Mouse (Mus musculus): ENCODE measurements at regions not wholly inside any gene's neighbourhood (a gene's known extent, or its start where the extent isn't known, plus 50 kb on each side); places are given as distances from the start of the nearest gene placed in this dataset.
"Not testable (repeated sequence)": the region's sequence is repeated elsewhere in the genome, so short reads cannot be mapped to it uniquely, and the experiment has no call there.

GRCm38 (mm10) chr4:124368085-124368484 is 242.5 kb downstream of the 3100002H09Rik start:
- WGBS, result 42% methylated on average over 10 of the region's 10 CpGs
- no peaks in the 10 kb centered on the region for H3K9me3 ChIP-seq (replicated peaks; ENCODE audit: control insufficient read depth, low read length, poor library complexity, severe bottlenecking)

DNA sequence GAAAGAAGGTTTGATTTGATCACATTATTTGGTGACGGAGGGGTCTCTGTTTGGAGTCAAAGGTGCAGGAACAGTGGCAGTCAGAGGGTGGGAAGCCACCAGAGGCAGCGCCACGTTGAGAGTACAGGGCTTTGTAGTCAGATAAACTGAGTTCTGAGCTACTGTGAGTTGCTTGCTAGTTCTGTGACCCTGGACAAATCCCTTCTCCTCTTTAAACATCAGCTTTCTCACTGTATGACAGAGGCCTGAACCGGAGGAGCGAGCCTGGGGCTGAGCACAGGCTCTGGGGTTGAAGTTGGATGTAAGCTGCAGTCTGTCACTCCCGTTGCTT is 250.1 kb downstream of the 3100002H09Rik start:
- Histone ChIP-seq H3K9ac (ENCODE audit: low read depth, low read length) (no peak overlapping the region), H3K4me3 (ENCODE audit: low read depth, low read length) (no peak overlapping the region), H3K9me3 (replicated peaks; ENCODE audit: control insufficient read depth, low read length, poor library complexity, severe bottlenecking) (no peaks in the 10 kb centered on the region), H3K36me3 (ENCODE audit: control insufficient read depth, insufficient read depth, low read length) (no peaks in the 10 kb centered on the region), H3K27ac (ENCODE audit: low read length) (no peak overlapping the region), H3K27me3 (ENCODE audit: control insufficient read depth, insufficient read depth, low read depth, low read length) (no peaks in the 10 kb centered on the region), H3K4me1 (ENCODE audit: control insufficient read depth, insufficient read depth, low read length) (peaks cover 10% of the 10 kb centered on the region), H3K4me2 (ENCODE audit: low read length) (no peak overlapping the region)
- WGBS, result 26% methylated on average over 6 of the region's 6 CpGs
- ATAC-seq, result no peak

More at GRCm38 (mm10) chr4:124368085-124368484, 242.5 kb downstream of the 3100002H09Rik start:
- Histone ChIP-seq H3K4me3 (ENCODE audit: low read depth, low read length) (no peak overlapping the region), H3K4me1 (ENCODE audit: control insufficient read depth, insufficient read depth, low read length) (peaks cover 3% of the 10 kb centered on the region; the same call in 1 of the 2 replicates), H3K36me3 (ENCODE audit: control insufficient read depth, insufficient read depth, low read length) (no peaks in the 10 kb centered on the region), H3K27ac (ENCODE audit: low read length) (no peak overlapping the region), H3K4me2 (ENCODE audit: low read length) (no peak overlapping the region), H3K9ac (ENCODE audit: low read depth, low read length) (no peak overlapping the region), H3K27me3 (ENCODE audit: control insufficient read depth, insufficient read depth, low read depth, low read length) (no peaks in the 10 kb centered on the region)
- no peak for ATAC-seq

DNA sequence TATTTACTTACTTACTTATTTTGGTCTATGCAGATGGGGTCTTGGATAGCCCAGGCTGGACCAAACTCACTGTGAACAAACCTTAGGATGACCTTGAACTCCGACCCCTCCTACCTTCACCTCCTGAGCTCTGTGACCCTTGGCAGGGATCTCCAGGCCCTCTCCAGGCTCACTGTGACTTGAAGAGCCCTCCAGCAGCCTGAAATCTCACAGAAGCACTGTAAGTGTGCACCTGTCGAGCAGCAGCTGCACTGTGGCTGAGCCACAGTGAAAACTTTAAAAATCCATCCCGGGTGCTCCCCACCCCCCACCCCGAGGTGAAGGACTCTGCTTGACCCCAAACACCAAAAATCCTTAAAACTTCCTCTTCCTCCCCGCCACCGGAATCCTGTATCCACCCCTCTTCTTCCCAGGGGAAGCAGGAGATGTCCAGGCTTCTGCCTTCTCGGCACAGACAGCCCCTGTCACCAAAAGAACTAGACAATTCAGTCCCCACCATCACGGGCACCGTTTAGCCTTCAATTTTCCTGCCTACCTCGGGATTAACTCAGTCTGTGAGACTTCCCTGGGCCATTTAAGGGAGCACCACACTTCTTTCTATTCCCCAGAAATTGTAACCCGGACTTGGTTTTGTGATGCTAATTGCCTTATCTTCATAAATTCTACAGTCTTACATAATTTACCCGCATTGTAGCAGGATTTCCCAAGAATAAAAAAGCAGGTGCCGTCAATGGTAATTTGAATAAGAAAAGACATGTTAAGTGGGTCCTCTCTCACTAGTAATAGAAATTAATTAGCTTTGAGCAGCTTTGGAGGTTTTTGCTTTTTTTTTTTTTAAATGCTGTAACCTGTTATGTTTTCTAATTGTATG is 250.7 kb downstream of the 3100002H09Rik start:
- ATAC-seq, result no peak
- Histone ChIP-seq H3K9me3 (replicated peaks; ENCODE audit: control insufficient read depth, low read length, poor library complexity, severe bottlenecking) (no peaks in the 10 kb centered on the region), H3K4me3 (ENCODE audit: low read depth, low read length) (no peak overlapping the region), H3K27me3 (ENCODE audit: control insufficient read depth, insufficient read depth, low read depth, low read length) (no peaks in the 10 kb centered on the region), H3K27ac (ENCODE audit: low read length) (no peak overlapping the region), H3K4me2 (ENCODE audit: low read length) (no peak overlapping the region), H3K9ac (ENCODE audit: low read depth, low read length) (no peak overlapping the region), H3K4me1 (ENCODE audit: control insufficient read depth, insufficient read depth, low read length) (peaks cover 10% of the 10 kb centered on the region), H3K36me3 (ENCODE audit: control insufficient read depth, insufficient read depth, low read length) (no peaks in the 10 kb centered on the region)
- 14% methylated on average over 13 of the region's 13 CpGs for WGBS

- H3K27ac ChIP-seq (ENCODE audit: low read length); H3K4me2 ChIP-seq (ENCODE audit: low read length); H3K4me1 ChIP-seq (ENCODE audit: control insufficient read depth, insufficient read depth, low read length); H3K9ac ChIP-seq (ENCODE audit: low read depth, low read length); H3K9me3 ChIP-seq (replicated peaks; ENCODE audit: control insufficient read depth, low read length, poor library complexity, severe bottlenecking); ATAC-seq; H3K4me3 ChIP-seq (ENCODE audit: low read depth, low read length); H3K36me3 ChIP-seq (ENCODE audit: control insufficient read depth, insufficient read depth, low read length); H3K27me3 ChIP-seq (ENCODE audit: control insufficient read depth, insufficient read depth, low read depth, low read length): not testable (repeated sequence)
- WGBS, result 25% methylated on average over 1 of the region's 8 CpGs
Observed at GRCm38 (mm10) chr4:124358456-124358855, 252.1 kb downstream of the 3100002H09Rik start.

- 95% methylated on average over 3 of the region's 3 CpGs for WGBS
- Histone ChIP-seq H3K4me2 (ENCODE audit: low read length) (no peak overlapping the region), H3K36me3 (ENCODE audit: control insufficient read depth, insufficient read depth, low read length) (no peaks in the 10 kb centered on the region), H3K9ac (ENCODE audit: low read depth, low read length) (no peak overlapping the region), H3K4me1 (ENCODE audit: control insufficient read depth, insufficient read depth, low read length) (no peaks in the 10 kb centered on the region), H3K27me3 (ENCODE audit: control insufficient read depth, insufficient read depth, low read depth, low read length) (0 out of 2 replicates have a peak, but pooled peaks cover 4% of the 10 kb centered on the region), H3K27ac (ENCODE audit: low read length) (no peak overlapping the region), H3K4me3 (ENCODE audit: low read depth, low read length) (no peak overlapping the region), H3K9me3 (replicated peaks; ENCODE audit: control insufficient read depth, low read length, poor library complexity, severe bottlenecking) (no peaks in the 10 kb centered on the region)
- no peak for ATAC-seq
Observed at GRCm38 (mm10) chr4:124350361-124350760, 260.2 kb downstream of the 3100002H09Rik start.

- Histone ChIP-seq H3K4me2 (ENCODE audit: low read length) (no peak overlapping the region), H3K27ac (ENCODE audit: low read length) (no peak overlapping the region), H3K4me3 (ENCODE audit: low read depth, low read length) (no peak overlapping the region), H3K36me3 (ENCODE audit: control insufficient read depth, insufficient read depth, low read length) (no peaks in the 10 kb centered on the region), H3K9ac (ENCODE audit: low read depth, low read length) (no peak overlapping the region), H3K9me3 (replicated peaks; ENCODE audit: control insufficient read depth, low read length, poor library complexity, severe bottlenecking) (no peaks in the 10 kb centered on the region), H3K4me1 (ENCODE audit: control insufficient read depth, insufficient read depth, low read length) (no peaks in the 10 kb centered on the region), H3K27me3 (ENCODE audit: control insufficient read depth, insufficient read depth, low read depth, low read length) (0 out of 2 replicates have a peak, but pooled peaks cover 4% of the 10 kb centered on the region)
- 76% methylated on average over 15 of the region's 15 CpGs for WGBS
- ATAC-seq, result no peak
Observed at GRCm38 (mm10) chr4:124349610-124350295, 260.9 kb downstream of the 3100002H09Rik start.

- no peaks in the 10 kb centered on the region for H3K9me3 ChIP-seq (replicated peaks; ENCODE audit: control insufficient read depth, low read length, poor library complexity, severe bottlenecking)
- H3K4me1 ChIP-seq (ENCODE audit: control insufficient read depth, insufficient read depth, low read length), result no peaks in the 10 kb centered on the region
- WGBS, result 25% methylated on average over 3 of the region's 3 CpGs
- no peaks in the 10 kb centered on the region for H3K36me3 ChIP-seq (ENCODE audit: control insufficient read depth, insufficient read depth, low read length)
- H3K27me3 ChIP-seq (ENCODE audit: control insufficient read depth, insufficient read depth, low read depth, low read length), result peaks cover 4% of the 10 kb centered on the region; the same call in 1 of the 2 replicates
- H3K4me2 ChIP-seq (ENCODE audit: low read length), result no peak overlapping the region
- no peak overlapping the region for H3K4me3 ChIP-seq (ENCODE audit: low read depth, low read length)
- H3K9ac ChIP-seq (ENCODE audit: low read depth, low read length), result no peak overlapping the region
- H3K27ac ChIP-seq (ENCODE audit: low read length), result no peak overlapping the region
- no peak for ATAC-seq
Observed at GRCm38 (mm10) chr4:124349055-124349454, 261.5 kb downstream of the 3100002H09Rik start.

DNA sequence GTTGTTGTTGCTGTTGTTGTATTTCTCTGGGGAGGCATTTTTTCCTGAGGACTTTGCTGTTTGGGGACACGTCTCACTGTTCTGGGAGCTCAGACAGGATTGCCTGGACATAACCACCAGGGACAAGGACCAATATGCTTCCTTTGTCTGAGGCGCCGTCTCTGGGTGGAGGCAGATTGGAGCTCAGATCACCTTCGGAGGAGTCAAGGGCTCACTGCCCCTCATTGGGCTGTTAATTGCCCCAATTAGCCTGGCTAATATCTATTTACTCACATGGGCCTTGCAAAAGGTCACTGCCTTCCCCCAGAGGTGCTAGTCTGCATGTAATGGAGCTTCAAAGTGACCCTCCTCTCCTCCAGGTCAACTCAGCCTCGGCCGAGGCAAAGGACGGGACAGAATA is 270.5 kb downstream of the 3100002H09Rik start:
- Histone ChIP-seq H3K9ac (ENCODE audit: low read depth, low read length) (no peak overlapping the region), H3K9me3 (replicated peaks; ENCODE audit: control insufficient read depth, low read length, poor library complexity, severe bottlenecking) (peaks cover 3% of the 10 kb centered on the region; the same call in 1 of the 2 replicates), H3K4me2 (ENCODE audit: low read length) (no peak overlapping the region), H3K27ac (ENCODE audit: low read length) (no peak overlapping the region), H3K36me3 (ENCODE audit: control insufficient read depth, insufficient read depth, low read length) (no peaks in the 10 kb centered on the region), H3K4me3 (ENCODE audit: low read depth, low read length) (no peak overlapping the region), H3K27me3 (ENCODE audit: control insufficient read depth, insufficient read depth, low read depth, low read length) (no peaks in the 10 kb centered on the region; the same call in 1 of the 2 replicates), H3K4me1 (ENCODE audit: control insufficient read depth, insufficient read depth, low read length) (no peaks in the 10 kb centered on the region)
- no peak for ATAC-seq
- WGBS, result 65% methylated on average over 7 of the region's 7 CpGs

GRCm38 (mm10) chr4:124335726-124336125 is 274.9 kb downstream of the 3100002H09Rik start:
- WGBS, result 83% methylated on average over 2 of the region's 2 CpGs
- H3K4me1 ChIP-seq (ENCODE audit: control insufficient read depth, insufficient read depth, low read length), result no peaks in the 10 kb centered on the region
- H3K9me3 ChIP-seq (replicated peaks; ENCODE audit: control insufficient read depth, low read length, poor library complexity, severe bottlenecking), result peaks cover 5% of the 10 kb centered on the region; the same call in 1 of the 2 replicates
- H3K27me3 ChIP-seq (ENCODE audit: control insufficient read depth, insufficient read depth, low read depth, low read length), result no peaks in the 10 kb centered on the region
- H3K27ac ChIP-seq (ENCODE audit: low read length), result no peak overlapping the region
- no peak for ATAC-seq
- H3K4me3 ChIP-seq (ENCODE audit: low read depth, low read length), result no peak overlapping the region
- H3K4me2 ChIP-seq (ENCODE audit: low read length), result no peak overlapping the region
- H3K9ac ChIP-seq (ENCODE audit: low read depth, low read length), result no peak overlapping the region
- no peaks in the 10 kb centered on the region for H3K36me3 ChIP-seq (ENCODE audit: control insufficient read depth, insufficient read depth, low read length)

All from midbrain, embryonic 16.5 days (tissue).